Mouse (Mus musculus) lung, adult 2 months (tissue): ENCODE results near the gene Tpst2.

Experiments used
- CTCF ChIP-seq: fragments of 200-500 bp; IDR thresholded peaks from 2 replicates; pipeline ENCODE4 v1.5.1; 2011; ENCODE audit warnings: mild to moderate bottlenecking, low read length, control low read depth; ENCODE audit not compliant: insufficient read depth
- POLR2A ChIP-seq: fragments of 200-500 bp; IDR thresholded peaks from 2 replicates; pipeline ENCODE4 v1.6.1; 2011; ENCODE audit warnings: low read depth, mild to moderate bottlenecking, control low read depth, low read length, borderline replicate concordance; ENCODE audit errors: extremely low read depth

DNA sequence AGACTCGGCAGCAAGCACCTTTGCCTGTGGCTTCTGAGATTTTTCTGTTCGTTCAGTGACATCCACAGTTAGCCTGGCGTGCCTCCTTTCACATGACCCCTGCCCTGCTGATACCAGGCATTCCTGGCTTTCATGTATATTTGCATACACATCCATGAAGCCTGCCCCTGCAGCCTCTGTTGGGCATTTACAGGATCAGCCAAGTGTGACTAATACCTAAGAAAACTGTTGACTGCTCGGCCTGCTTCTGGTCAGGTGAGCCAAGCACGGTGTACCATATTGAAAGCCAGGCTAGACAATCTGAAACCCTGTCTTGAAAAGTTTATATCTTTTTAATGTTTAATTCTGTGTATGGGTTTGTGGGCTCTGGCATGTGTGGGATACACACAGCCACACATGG lies 40.0 kb downstream of the Tpst2 start:
- TF ChIP-seq CTCF (no peak), POLR2A (no peak)
